Mouse (Mus musculus) heart, embryonic 13.5 days (tissue): ENCODE data around the gene Atp6v0e2. TPM values are rescaled to one million over a fixed set of nuclear protein-coding genes. Genes with fewer than 3 reads are reported as not detected.

Experiments used
- ATAC-seq: fragments of 200-750 bp; cut with Nextera tagmentation; 2 replicates; pipeline ENCODE4 v1.8.0; 2017; ENCODE audit warnings: moderate TSS enrichment; ENCODE audit not compliant: insufficient number of reproducible peaks, low FRiP score, low TSS enrichment; ENCODE audit errors: extremely low read depth
- H3K27ac ChIP-seq: fragments of 300-500 bp; sonication (generic); replicated peaks from 2 replicates; pipeline ENCODE4 v1.5.1; 2015; ENCODE audit warnings: moderate library complexity, mild to moderate bottlenecking, inconsistent platforms
- H3K27me3 ChIP-seq: fragments of 300-500 bp; sonication (generic); replicated peaks from 2 replicates; pipeline ENCODE4 v1.6.1; 2015; ENCODE audit warnings: mild to moderate bottlenecking, inconsistent platforms
- H3K36me3 ChIP-seq: fragments of 300-500 bp; sonication (generic); 2 replicates; pipeline ENCODE4 v1.6.1; 2015; ENCODE audit warnings: mild to moderate bottlenecking, inconsistent platforms
- H3K4me1 ChIP-seq: fragments of 300-500 bp; sonication (generic); 2 replicates; pipeline ENCODE4 v1.6.1; 2015; ENCODE audit warnings: inconsistent platforms
- H3K4me2 ChIP-seq: fragments of 300-500 bp; sonication (generic); 2 replicates; pipeline ENCODE4 v1.6.1; 2015; ENCODE audit warnings: inconsistent platforms, mild to moderate bottlenecking, moderate library complexity
- H3K4me3 ChIP-seq: fragments of 300-500 bp; sonication (generic); 2 replicates; pipeline ENCODE4 v1.5.1; 2015; ENCODE audit warnings: moderate library complexity, mild to moderate bottlenecking, inconsistent platforms
- H3K9ac ChIP-seq: fragments of 300-500 bp; sonication (generic); 2 replicates; pipeline ENCODE4 v1.6.1; 2015; ENCODE audit warnings: inconsistent platforms, mild to moderate bottlenecking, moderate library complexity
- H3K9me3 ChIP-seq: fragments of 300-500 bp; sonication (generic); 2 replicates; pipeline ENCODE4 v1.6.1; 2016; ENCODE audit warnings: inconsistent platforms
- WGBS: fragments of 180-500 bp; shearing (Covaris S2); methylation state at CpG from one replicate; pipeline ENCODE4 v1.1.7; 2015; ENCODE audit warnings: mixed read lengths; 5-methylcytosine and 5-hydroxymethylcytosine counted together
- polyA plus RNA-seq: library from polyadenylated mRNA; unstranded; fragments of >200 nt; fragmentation: Nextera tagmentation; extraction: Ambion mirVana; gene quantifications from 2 replicates; pipeline ENCODE4 v1.2.1, GENCODE M21; 2015

Atp6v0e2 gene
- polyA plus RNA-seq, 1 experiment from 2014 or later = 18.2 TPM

- peaks cover 43% of the 10 kb centered on the region for H3K4me1 ChIP-seq
- no peak for ATAC-seq
- H3K36me3 ChIP-seq = no peaks in the 10 kb centered on the region
- 43% methylated on average over 5 of the region's 5 CpGs for WGBS
- no peak overlapping the region for H3K4me3 ChIP-seq
- H3K9ac ChIP-seq = no peak overlapping the region
- H3K9me3 ChIP-seq = no peaks in the 10 kb centered on the region
- no peak overlapping the region for H3K4me2 ChIP-seq
- H3K27me3 ChIP-seq = no peaks in the 10 kb centered on the region
- peak overlapping the region; percentile 86 for H3K27ac ChIP-seq
These were observed 41.3 kb downstream of the Atp6v0e2 start for GRCm38 (mm10) chr6:48578736-48579135.

GRCm38 (mm10) chr6:48579215-48579648 is 41.8 kb downstream of the Atp6v0e2 start:
- ATAC-seq = no peak
- H3K27ac ChIP-seq = peak overlapping the region; percentile 86
- H3K9ac ChIP-seq = peak overlapping the region; percentile 67

GRCm38 (mm10) chr6:48581257-48581656 is 43.8 kb downstream of the Atp6v0e2 start:
- ATAC-seq = no peak
- H3K27ac ChIP-seq = peak overlapping the region; percentile 37
- WGBS = 8% methylated on average over 3 of the region's 3 CpGs

More at GRCm38 (mm10) chr6:48579215-48579648, 41.8 kb downstream of the Atp6v0e2 start:
- Histone ChIP-seq H3K4me3 (0 out of 2 replicates have a peak overlapping the region, but pooled peaks have one; percentile 18), H3K9me3 (no peaks in the 10 kb centered on the region), H3K36me3 (no peaks in the 10 kb centered on the region), H3K4me2 (peak overlapping the region; percentile 51), H3K27me3 (no peaks in the 10 kb centered on the region), H3K4me1 (peaks cover 38% of the 10 kb centered on the region)
- 10% methylated on average over 5 of the region's 5 CpGs for WGBS

GRCm38 (mm10) chr6:48582037-48582436 is 44.6 kb downstream of the Atp6v0e2 start:
- Histone ChIP-seq H3K4me1 (peaks cover 37% of the 10 kb centered on the region), H3K9ac (no peak overlapping the region), H3K27me3 (no peaks in the 10 kb centered on the region), H3K4me2 (no peak overlapping the region), H3K9me3 (no peaks in the 10 kb centered on the region), H3K27ac (0 out of 2 replicates have a peak overlapping the region, but pooled peaks have one; percentile 32), H3K36me3 (no peaks in the 10 kb centered on the region), H3K4me3 (no peak overlapping the region)
- ATAC-seq = no peak
- WGBS = 64% methylated on average over 3 of the region's 3 CpGs

More at GRCm38 (mm10) chr6:48581257-48581656, 43.8 kb downstream of the Atp6v0e2 start:
- H3K4me2 ChIP-seq = no peak overlapping the region
- H3K27me3 ChIP-seq = no peaks in the 10 kb centered on the region
- no peak overlapping the region for H3K9ac ChIP-seq
- no peaks in the 10 kb centered on the region for H3K9me3 ChIP-seq
- H3K4me1 ChIP-seq = peaks cover 37% of the 10 kb centered on the region
- H3K36me3 ChIP-seq = no peaks in the 10 kb centered on the region
- no peak overlapping the region for H3K4me3 ChIP-seq

- Histone ChIP-seq H3K27ac (peak within 1 kb of the TSS; percentile 83), H3K9me3 (no peaks in the 10 kb centered on the region), H3K4me2 (peak within 1 kb of the TSS; percentile 32), H3K36me3 (no peaks in the 10 kb centered on the region), H3K27me3 (no peaks in the 10 kb centered on the region), H3K4me1 (peaks cover 21% of the 10 kb centered on the region), H3K4me3 (no peak within 1 kb of the TSS), H3K9ac (peak within 1 kb of the TSS; percentile 53)
- 22% methylated on average over 6 of the region's 6 CpGs for WGBS
- no peak for ATAC-seq
These were observed 51.9 kb downstream of the Atp6v0e2 start, which contains the start of gene Gm45021 for GRCm38 (mm10) chr6:48589194-48589750. Gm45021 (plus strand) TSS chr6:48589610.

Other genes with a start within 250 kb of the Atp6v0e2 start
- gene Krba1, start 142.0 kb upstream of the Atp6v0e2 start, polyA plus RNA-seq = 15.4 and 17.8 TPM in 2 replicates
- gene Zfp467, start 91.8 kb upstream of the Atp6v0e2 start, polyA plus RNA-seq = 16.1 and 20.8 TPM in 2 replicates
- 0.22 and 0.27 TPM in 2 replicates for gene Sspo, start 89.4 kb upstream of the Atp6v0e2 start, polyA plus RNA-seq
- gene Lrrc61, start 17.2 kb downstream of the Atp6v0e2 start, polyA plus RNA-seq = 7.2 and 7.6 TPM in 2 replicates
- gene Rarres2, start 35.2 kb downstream of the Atp6v0e2 start, polyA plus RNA-seq = 29.7 and 35.8 TPM in 2 replicates
- 0.86 TPM in 1 of 2 replicates, not detected in the other for gene Gm45021, start 52.0 kb downstream of the Atp6v0e2 start, polyA plus RNA-seq
- 22.5 and 24.6 TPM in 2 replicates for gene Repin1, start 56.3 kb downstream of the Atp6v0e2 start, polyA plus RNA-seq
- gene Gm44965, start 56.3 kb downstream of the Atp6v0e2 start, polyA plus RNA-seq = not detected in 2 replicates
- gene Zfp775, start 64.4 kb downstream of the Atp6v0e2 start, polyA plus RNA-seq = 4.8 and 5.5 TPM in 2 replicates
- gene AI854703, start 89.1 kb downstream of the Atp6v0e2 start, polyA plus RNA-seq = 1.2 TPM in 2 replicates
- 1.1 and 1.2 TPM in 2 replicates for gene Gimap8, start 109.6 kb downstream of the Atp6v0e2 start, polyA plus RNA-seq
- 7.5 and 8.7 TPM in 2 replicates for gene Gimap9, start 138.5 kb downstream of the Atp6v0e2 start, polyA plus RNA-seq
- 18.4 and 19.1 TPM in 2 replicates for gene Gimap4, start 146.9 kb downstream of the Atp6v0e2 start, polyA plus RNA-seq
- 33.4 TPM in 2 replicates for gene Gimap6, start 170.6 kb downstream of the Atp6v0e2 start, polyA plus RNA-seq
- 3.7 and 5.0 TPM in 2 replicates for gene Gm28053, start 181.0 kb downstream of the Atp6v0e2 start, polyA plus RNA-seq
- gene Gimap7, start 181.0 kb downstream of the Atp6v0e2 start, polyA plus RNA-seq = not detected in 2 replicates
- 24.2 and 27.5 TPM in 2 replicates for gene Gimap1, start 201.4 kb downstream of the Atp6v0e2 start, polyA plus RNA-seq
- gene Gimap5, start 208.6 kb downstream of the Atp6v0e2 start, polyA plus RNA-seq = 7.2 and 8.2 TPM in 2 replicates
- gene Gimap3, start 233.2 kb downstream of the Atp6v0e2 start, polyA plus RNA-seq = 0.06 TPM in 1 of 2 replicates, not detected in the other